Mouse (Mus musculus) bone marrow, adult 2 months (tissue): ENCODE results near the gene Ggt6.

Source experiments
- CTCF ChIP-seq: fragments of 200-500 bp; IDR thresholded peaks from 2 replicates; pipeline ENCODE4 v1.5.1; 2011; ENCODE audit warnings: low read length, control low read depth; ENCODE audit not compliant: control insufficient read depth, insufficient read depth
- POLR2A ChIP-seq: fragments of 200-500 bp; IDR thresholded peaks from 2 replicates; pipeline ENCODE4 v1.6.1; 2011; ENCODE audit warnings: low read depth, mild to moderate bottlenecking, control low read depth, low read length, borderline replicate concordance; ENCODE audit not compliant: control insufficient read depth

GRCm38 (mm10) chr11:72396621-72397020, 38.7 kb upstream of the Ggt6 start:
- no peak for TF ChIP-seq CTCF
- TF ChIP-seq POLR2A, result no peak
